ENCODE assay signal across 13 mouse cellular contexts in genomic region chr10:89521790-89522431, GRCm38 (mm10). TPM values are rescaled to one million over a fixed set of nuclear protein-coding genes. Genes with fewer than 3 reads are reported as not detected.
DNase-seq lines count a peak whose midpoint lies in the region; ATAC-seq and TF ChIP-seq lines count a peak whose summit lies in the region.
"Had no signal": no experiment of that assay in that cellular context is flagged by ENCODE, and none has a peak within 500 bp of the region (broad histone marks: within the 10 kb centered on the region; RNA-seq: fewer than 3 reads in every experiment).

No protein-coding gene starts in this region.

- no peak for DNase-seq in lung, adult 18-20 months
- DNase-seq in MEL-GATA-1-ER (ENCODE audit: extremely low read depth, low read depth): peak; percentile 59
- DNase-seq in thymus, adult 2 months: peak; percentile 25
- no peak for DNase-seq in left cerebral cortex, postnatal 36 days (ENCODE audit: low spot score in 2 of 2)
- DNase-seq: embryo, embryonic 11 days; gastrocnemius, postnatal 10 days; retina, postnatal 1 day had no signal

- no peaks in the 10 kb centered on the region for H3K36me3 ChIP-seq in lung, embryonic 15.5 days
- H3K36me3 ChIP-seq in intestine, embryonic 15.5 days: no peaks in the 10 kb centered on the region
- H3K36me3 ChIP-seq in thymus, adult 2 months (ENCODE audit: control insufficient read depth, insufficient read depth, low read length): no peaks in the 10 kb centered on the region
- H3K36me3 ChIP-seq: forebrain, embryonic 10.5 days; liver, embryonic 15.5 days had no signal

- no peak overlapping the region for H3K9ac ChIP-seq in lung, embryonic 15.5 days
- H3K9ac ChIP-seq in intestine, embryonic 15.5 days: no peak overlapping the region
- H3K9ac ChIP-seq: liver, embryonic 15.5 days had no signal

- intact Hi-C loops in left cerebral cortex, postnatal 36 days (cut with DNase I): no loop called here

- H3K27ac ChIP-seq in lung, embryonic 15.5 days: no peak overlapping the region
- H3K27ac ChIP-seq in intestine, embryonic 15.5 days: peak overlapping the region; percentile 66
- H3K27ac ChIP-seq in thymus, adult 2 months (ENCODE audit: control insufficient read depth, insufficient read depth, low read length): no peak overlapping the region
- H3K27ac ChIP-seq: forebrain, embryonic 10.5 days; liver, embryonic 15.5 days had no signal

- no peak overlapping the region for H3K4me3 ChIP-seq in lung, embryonic 15.5 days
- H3K4me3 ChIP-seq in intestine, embryonic 15.5 days (replicated peaks): no peak overlapping the region
- H3K4me3 ChIP-seq in thymus, adult 2 months (ENCODE audit: control insufficient read depth, insufficient read depth, low read length): no peak overlapping the region
- H3K4me3 ChIP-seq: forebrain, embryonic 10.5 days; liver, embryonic 15.5 days; myocyte had no signal

- ATAC-seq in lung, embryonic 15.5 days (ENCODE audit: borderline replicate concordance, extremely low read depth, low FRiP score, low TSS enrichment): peak; percentile 63; the same call in 1 of the 2 replicates
- peak; percentile 73 for ATAC-seq in intestine, embryonic 15.5 days
- ATAC-seq in frontal cortex, adult (ENCODE audit: low TSS enrichment): no peak

- 37% methylated on average over 9 of the region's 9 CpGs for WGBS in lung, embryonic 15.5 days
- 66% methylated on average over 9 of the region's 9 CpGs for WGBS in intestine, embryonic 15.5 days
- WGBS in thymus, adult 2 months: 41% methylated on average over 9 of the region's 9 CpGs

- H3K27me3 ChIP-seq in lung, embryonic 15.5 days: no peaks in the 10 kb centered on the region
- H3K27me3 ChIP-seq in intestine, embryonic 15.5 days (replicated peaks): no peaks in the 10 kb centered on the region
- H3K27me3 ChIP-seq in thymus, adult 2 months (ENCODE audit: control insufficient read depth, insufficient read depth, low read length): no peaks in the 10 kb centered on the region
- H3K27me3 ChIP-seq: liver, embryonic 15.5 days had no signal

- H3K4me1 ChIP-seq in lung, embryonic 15.5 days: no peaks in the 10 kb centered on the region; the same call in 1 of the 2 replicates
- H3K4me1 ChIP-seq in intestine, embryonic 15.5 days (replicated peaks): no peaks in the 10 kb centered on the region
- no peaks in the 10 kb centered on the region for H3K4me1 ChIP-seq in thymus, adult 2 months (replicated peaks; ENCODE audit: control insufficient read depth, insufficient read depth, low read length)

- TF ChIP-seq POLR2A in thymus, adult 2 months (IDR thresholded peaks at IDR 0.05; ENCODE audit: control insufficient read depth, extremely low read depth, insufficient read depth, low read length, poor library complexity): no peak

- no peak overlapping the region for H3K4me2 ChIP-seq in lung, embryonic 15.5 days
- no peak overlapping the region for H3K4me2 ChIP-seq in intestine, embryonic 15.5 days (replicated peaks)
- H3K4me2 ChIP-seq: liver, embryonic 15.5 days had no signal

- H3K9me3 ChIP-seq in lung, embryonic 15.5 days: no peaks in the 10 kb centered on the region
- no peaks in the 10 kb centered on the region for H3K9me3 ChIP-seq in intestine, embryonic 15.5 days
- H3K9me3 ChIP-seq: forebrain, embryonic 10.5 days; liver, embryonic 15.5 days had no signal

- no peak for TF ChIP-seq CTCF in thymus, adult 2 months (IDR thresholded peaks at IDR 0.05; ENCODE audit: borderline replicate concordance, control insufficient read depth, extremely low read depth, insufficient read depth, low read length, poor library complexity)

RNA-seq across cellular contexts. Expression of gene Nr1h4, which starts 11.5 kb away (rescaled TPM):
- polyA plus RNA-seq in lung, embryonic 15.5 days (2015; fragmentation: Nextera tagmentation; extraction: Ambion mirVana): 0.16 and 0.30 TPM in 2 replicates
- 55.1 and 57.9 TPM in 2 replicates for polyA plus RNA-seq in intestine, embryonic 15.5 days (2015; fragmentation: Nextera tagmentation; extraction: Ambion mirVana)
- 0.23 TPM in 2 replicates for polyA plus RNA-seq in thymus, adult 2 months (2012; rRNA removed)
- total RNA-seq in left cerebral cortex, postnatal 36 days (2021): not detected
- total RNA-seq: gastrocnemius, postnatal 10 days had no signal
- polyA plus RNA-seq: forebrain, embryonic 10.5 days; myocyte had no signal

Comparison
In these comparisons a context has a peak if more than half of its experiments do, and no peak if none do; other contexts are left out.
1. DNase-seq: peak in MEL-GATA-1-ER (single experiment) and thymus, adult 2 months (single experiment); none in lung, adult 18-20 months (0 of 2) and left cerebral cortex, postnatal 36 days (0 of 2).
2. RNA of gene Nr1h4, which starts 11.5 kb away (polyA plus RNA-seq): 55.1 to 57.9 TPM in intestine, embryonic 15.5 days; 0.23 TPM in thymus, adult 2 months and 0.16 to 0.30 TPM in lung, embryonic 15.5 days; every median in the first group is over 10 times any median in the second.